Mouse (Mus musculus): Measurements from ENCODE around the gene Cks2. TPM values are rescaled to one million over a fixed set of nuclear protein-coding genes. Genes with fewer than 3 reads are reported as not detected.
"Not testable (repeated sequence)": the region's sequence is repeated elsewhere in the genome, so short reads cannot be mapped to it uniquely, and the experiment has no call there.

The Cks2 gene
- polyA plus RNA-seq, 1 experiment from 2014 or later, result 134 TPM

- no peaks in the 10 kb centered on the region for H3K27me3 ChIP-seq
- no peak for ATAC-seq
- H3K36me3 ChIP-seq, result peaks cover 94% of the 10 kb centered on the region
- no peak overlapping the region for H3K27ac ChIP-seq
- no peaks in the 10 kb centered on the region for H3K4me1 ChIP-seq (replicated peaks)
- H3K9me3 ChIP-seq, result no peaks in the 10 kb centered on the region
- no peak overlapping the region for H3K4me3 ChIP-seq (replicated peaks)
- H3K9ac ChIP-seq (replicated peaks), result no peak overlapping the region
- no peak overlapping the region for H3K4me2 ChIP-seq (replicated peaks)
- 94% methylated on average over 3 of the region's 3 CpGs for WGBS
These were observed 13.1 kb downstream of the Cks2 start for GRCm38 (mm10) chr13:51658094-51658493.

- H3K4me3 ChIP-seq (replicated peaks), result no peak overlapping the region
- no peak overlapping the region for H3K9ac ChIP-seq (replicated peaks)
- WGBS, result 95% methylated on average over 7 of the region's 7 CpGs
- ATAC-seq, result no peak
- H3K27ac ChIP-seq, result no peak overlapping the region
- H3K36me3 ChIP-seq, result peaks cover 94% of the 10 kb centered on the region
- H3K4me2 ChIP-seq (replicated peaks), result no peak overlapping the region
- no peaks in the 10 kb centered on the region for H3K9me3 ChIP-seq
- H3K27me3 ChIP-seq, result no peaks in the 10 kb centered on the region
- H3K4me1 ChIP-seq (replicated peaks), result no peaks in the 10 kb centered on the region
These were observed 14.5 kb downstream of the Cks2 start for GRCm38 (mm10) chr13:51659573-51659972.

GRCm38 (mm10) chr13:51663561-51663960 is 18.5 kb downstream of the Cks2 start:
- no peak for ATAC-seq
- no peak overlapping the region for H3K27ac ChIP-seq
- 96% methylated on average over 2 of the region's 2 CpGs for WGBS
- H3K4me2 ChIP-seq (replicated peaks), result no peak overlapping the region
- H3K4me1 ChIP-seq (replicated peaks), result no peaks in the 10 kb centered on the region
- H3K9ac ChIP-seq (replicated peaks), result no peak overlapping the region
- H3K27me3 ChIP-seq, result no peaks in the 10 kb centered on the region
- H3K9me3 ChIP-seq, result no peaks in the 10 kb centered on the region
- peaks cover 93% of the 10 kb centered on the region for H3K36me3 ChIP-seq
- H3K4me3 ChIP-seq (replicated peaks), result no peak overlapping the region

GRCm38 (mm10) chr13:51668195-51668594 is 23.2 kb downstream of the Cks2 start:
- H3K4me2 ChIP-seq (replicated peaks); H3K9me3 ChIP-seq; H3K27me3 ChIP-seq; H3K9ac ChIP-seq (replicated peaks); H3K27ac ChIP-seq; H3K4me3 ChIP-seq (replicated peaks); ATAC-seq; H3K4me1 ChIP-seq (replicated peaks): not testable (repeated sequence)
- 94% methylated on average over 12 of the region's 12 CpGs for WGBS
- H3K36me3 ChIP-seq, result peaks cover 83% of the 10 kb centered on the region

GRCm38 (mm10) chr13:51676641-51677040 is 31.6 kb downstream of the Cks2 start:
- Histone ChIP-seq H3K4me2 (replicated peaks) (no peak overlapping the region), H3K27ac (no peak overlapping the region), H3K4me3 (replicated peaks) (no peak overlapping the region), H3K9me3 (no peaks in the 10 kb centered on the region), H3K36me3 (peaks cover 90% of the 10 kb centered on the region), H3K27me3 (no peaks in the 10 kb centered on the region), H3K9ac (replicated peaks) (no peak overlapping the region), H3K4me1 (replicated peaks) (no peaks in the 10 kb centered on the region)
- WGBS, result 93% methylated on average over 4 of the region's 4 CpGs
- no peak for ATAC-seq

- ATAC-seq, result no peak
- Histone ChIP-seq H3K9me3 (no peaks in the 10 kb centered on the region), H3K9ac (replicated peaks) (no peak overlapping the region), H3K4me2 (replicated peaks) (no peak overlapping the region), H3K36me3 (peaks cover 91% of the 10 kb centered on the region), H3K27ac (no peak overlapping the region), H3K4me1 (replicated peaks) (no peaks in the 10 kb centered on the region), H3K27me3 (no peaks in the 10 kb centered on the region), H3K4me3 (replicated peaks) (no peak overlapping the region)
- 96% methylated on average over 12 of the region's 12 CpGs for WGBS
These were observed 32.0 kb downstream of the Cks2 start for GRCm38 (mm10) chr13:51677041-51677440.

- no peak for ATAC-seq
- H3K9ac ChIP-seq (replicated peaks), result no peak overlapping the region
- H3K27ac ChIP-seq, result no peak overlapping the region
- H3K4me2 ChIP-seq (replicated peaks), result no peak overlapping the region
- 95% methylated on average over 7 of the region's 7 CpGs for WGBS
- no peak overlapping the region for H3K4me3 ChIP-seq (replicated peaks)
- H3K27me3 ChIP-seq, result no peaks in the 10 kb centered on the region
- H3K36me3 ChIP-seq, result peaks cover 97% of the 10 kb centered on the region
- no peaks in the 10 kb centered on the region for H3K4me1 ChIP-seq (replicated peaks)
- H3K9me3 ChIP-seq, result no peaks in the 10 kb centered on the region
These were observed 32.7 kb downstream of the Cks2 start for GRCm38 (mm10) chr13:51677630-51678185.

GRCm38 (mm10) chr13:51678687-51679086 is 33.7 kb downstream of the Cks2 start:
- Histone ChIP-seq H3K4me1 (replicated peaks) (no peaks in the 10 kb centered on the region), H3K9ac (replicated peaks) (no peak overlapping the region), H3K27ac (no peak overlapping the region), H3K27me3 (no peaks in the 10 kb centered on the region), H3K4me3 (replicated peaks) (no peak overlapping the region), H3K9me3 (no peaks in the 10 kb centered on the region), H3K36me3 (peaks cover 98% of the 10 kb centered on the region), H3K4me2 (replicated peaks) (no peak overlapping the region)
- no peak for ATAC-seq
- 92% methylated on average over 6 of the region's 6 CpGs for WGBS

- no peak overlapping the region for H3K4me2 ChIP-seq (replicated peaks)
- no peak overlapping the region for H3K27ac ChIP-seq
- H3K27me3 ChIP-seq, result no peaks in the 10 kb centered on the region
- no peaks in the 10 kb centered on the region for H3K4me1 ChIP-seq (replicated peaks)
- no peak for ATAC-seq
- peaks cover 97% of the 10 kb centered on the region for H3K36me3 ChIP-seq
- no peaks in the 10 kb centered on the region for H3K9me3 ChIP-seq
- 92% methylated on average over 4 of the region's 4 CpGs for WGBS
- no peak overlapping the region for H3K9ac ChIP-seq (replicated peaks)
- H3K4me3 ChIP-seq (replicated peaks), result no peak overlapping the region
These were observed 34.3 kb downstream of the Cks2 start for GRCm38 (mm10) chr13:51679332-51679731.

- Histone ChIP-seq H3K9me3 (no peaks in the 10 kb centered on the region), H3K4me1 (replicated peaks) (no peaks in the 10 kb centered on the region), H3K36me3 (peaks cover 96% of the 10 kb centered on the region), H3K4me3 (replicated peaks) (no peak overlapping the region), H3K27ac (no peak overlapping the region), H3K9ac (replicated peaks) (no peak overlapping the region), H3K27me3 (no peaks in the 10 kb centered on the region), H3K4me2 (replicated peaks) (no peak overlapping the region)
- 87% methylated on average over 5 of the region's 5 CpGs for WGBS
- no peak for ATAC-seq
These were observed 36.0 kb downstream of the Cks2 start for GRCm38 (mm10) chr13:51681076-51681475.

GRCm38 (mm10) chr13:51681634-51682033 is 36.6 kb downstream of the Cks2 start:
- Histone ChIP-seq H3K9ac (replicated peaks) (no peak overlapping the region), H3K4me1 (replicated peaks) (no peaks in the 10 kb centered on the region), H3K4me2 (replicated peaks) (no peak overlapping the region), H3K4me3 (replicated peaks) (no peak overlapping the region), H3K36me3 (peaks cover 95% of the 10 kb centered on the region), H3K27me3 (no peaks in the 10 kb centered on the region), H3K9me3 (no peaks in the 10 kb centered on the region), H3K27ac (no peak overlapping the region)
- no peak for ATAC-seq
- 95% methylated on average over 8 of the region's 8 CpGs for WGBS

- Histone ChIP-seq H3K4me3 (replicated peaks) (no peak overlapping the region), H3K9me3 (no peaks in the 10 kb centered on the region), H3K4me2 (replicated peaks) (no peak overlapping the region), H3K36me3 (peaks cover 85% of the 10 kb centered on the region), H3K4me1 (replicated peaks) (no peaks in the 10 kb centered on the region), H3K9ac (replicated peaks) (no peak overlapping the region), H3K27ac (no peak overlapping the region), H3K27me3 (no peaks in the 10 kb centered on the region)
- ATAC-seq, result no peak
- WGBS, result 95% methylated on average over 7 of the region's 7 CpGs
These were observed 40.4 kb downstream of the Cks2 start for GRCm38 (mm10) chr13:51685290-51685966.

- peaks cover 74% of the 10 kb centered on the region for H3K36me3 ChIP-seq
- H3K4me1 ChIP-seq (replicated peaks), result no peaks in the 10 kb centered on the region
- no peak overlapping the region for H3K27ac ChIP-seq
- no peak overlapping the region for H3K4me3 ChIP-seq (replicated peaks)
- H3K4me2 ChIP-seq (replicated peaks), result no peak overlapping the region
- H3K9ac ChIP-seq (replicated peaks), result no peak overlapping the region
- H3K9me3 ChIP-seq, result no peaks in the 10 kb centered on the region
- ATAC-seq, result no peak
- 93% methylated on average over 5 of the region's 5 CpGs for WGBS
- no peaks in the 10 kb centered on the region for H3K27me3 ChIP-seq
These were observed 41.9 kb downstream of the Cks2 start for GRCm38 (mm10) chr13:51686966-51687365.
